16 mouse cellular contexts compared by ENCODE assay signal in genomic region chr8:121593983-121594382, GRCm38 (mm10). TPM values are rescaled to one million over a fixed set of nuclear protein-coding genes. Genes with fewer than 3 reads are reported as not detected.
DNase-seq lines count a peak whose midpoint lies in the region; ATAC-seq lines count a peak whose summit lies in the region.
"Had no signal": no experiment of that assay in that cellular context is flagged by ENCODE, and none has a peak within 500 bp of the region (broad histone marks: within the 10 kb centered on the region; RNA-seq: fewer than 3 reads in every experiment).

No protein-coding gene starts in this region.

- no peak overlapping the region for H3K9ac ChIP-seq in heart, embryonic 12.5 days
- H3K9ac ChIP-seq in heart, embryonic 14.5 days (ENCODE audit: low read length) = no peak overlapping the region
- no peak overlapping the region for H3K9ac ChIP-seq in hindbrain, embryonic 11.5 days (ENCODE audit: low read depth, low read length)

- peaks cover 47% of the 10 kb centered on the region for H3K36me3 ChIP-seq in heart, embryonic 12.5 days
- H3K36me3 ChIP-seq in heart, embryonic 14.5 days (ENCODE audit: control insufficient read depth, insufficient read depth, low read length) = peaks cover 50% of the 10 kb centered on the region
- peaks cover 6% of the 10 kb centered on the region; the same call in 1 of the 2 replicates for H3K36me3 ChIP-seq in hindbrain, embryonic 11.5 days (ENCODE audit: control insufficient read depth, insufficient read depth, low read length)

- WGBS in heart, embryonic 12.5 days = 65% methylated on average over 9 of the region's 9 CpGs
- WGBS in heart, embryonic 14.5 days = 70% methylated on average over 9 of the region's 9 CpGs
- WGBS in hindbrain, embryonic 11.5 days = 84% methylated on average over 9 of the region's 9 CpGs

- H3K4me3 ChIP-seq in heart, embryonic 12.5 days = no peak overlapping the region
- H3K4me3 ChIP-seq in heart, embryonic 14.5 days (ENCODE audit: control insufficient read depth in 1 of 2, insufficient read depth in 1 of 2, low read depth in 1 of 2, low read length in 2 of 2) = no peak overlapping the region
- H3K4me3 ChIP-seq in hindbrain, embryonic 11.5 days (ENCODE audit: low read depth, low read length) = no peak overlapping the region
- H3K4me3 ChIP-seq: embryonic facial prominence, embryonic 10.5 days had no signal

- no peak overlapping the region for H3K27ac ChIP-seq in heart, embryonic 12.5 days (ENCODE audit: poor library complexity, severe bottlenecking)
- peak overlapping the region; percentile 0 to 47; a peak in 1 of 4 replicates for H3K27ac ChIP-seq in heart, embryonic 14.5 days (replicated peaks in 1 of 2; ENCODE audit: control insufficient read depth in 1 of 2, insufficient read depth in 1 of 2, low read depth in 2 of 2, low read length in 2 of 2)
- H3K27ac ChIP-seq in hindbrain, embryonic 11.5 days (ENCODE audit: low read depth, low read length) = no peak overlapping the region
- H3K27ac ChIP-seq: embryonic facial prominence, embryonic 10.5 days had no signal

- H3K27me3 ChIP-seq in heart, embryonic 12.5 days (replicated peaks) = no peaks in the 10 kb centered on the region
- H3K27me3 ChIP-seq in heart, embryonic 14.5 days (ENCODE audit: control insufficient read depth, insufficient read depth, low read length) = no peaks in the 10 kb centered on the region
- no peaks in the 10 kb centered on the region for H3K27me3 ChIP-seq in hindbrain, embryonic 11.5 days (ENCODE audit: control insufficient read depth, insufficient read depth, low read length)

- H3K4me2 ChIP-seq in heart, embryonic 12.5 days = no peak overlapping the region
- no peak overlapping the region for H3K4me2 ChIP-seq in heart, embryonic 14.5 days (ENCODE audit: low read length)
- no peak overlapping the region for H3K4me2 ChIP-seq in hindbrain, embryonic 11.5 days (replicated peaks; ENCODE audit: low read depth, low read length)

- no peaks in the 10 kb centered on the region for H3K9me3 ChIP-seq in heart, embryonic 12.5 days (replicated peaks)
- no peaks in the 10 kb centered on the region for H3K9me3 ChIP-seq in heart, embryonic 14.5 days (ENCODE audit: control insufficient read depth, low read length)
- H3K9me3 ChIP-seq in hindbrain, embryonic 11.5 days (ENCODE audit: control insufficient read depth, low read length) = no peaks in the 10 kb centered on the region
- H3K9me3 ChIP-seq: embryonic facial prominence, embryonic 10.5 days had no signal

- peak; percentile 98 for DNase-seq in heart, adult 11 months
- DNase-seq in 416B (ENCODE audit: low read depth) = peak; percentile 64
- DNase-seq in kidney, postnatal 10 days = peak; percentile 74
- no peak for DNase-seq in B cell, adult 2 months
- DNase-seq in urinary bladder, adult 2 months (ENCODE audit: low spot score) = no peak
- no peak for DNase-seq in hindbrain, embryonic 11.5 days (ENCODE audit: low spot score)
- DNase-seq: cerebellum, adult 2 months; gastrocnemius, postnatal 10 days; layer of hippocampus, postnatal 36 days; liver; thymus, postnatal 25 days had no signal

- no peak for ATAC-seq in heart, embryonic 12.5 days (ENCODE audit: insufficient number of reproducible peaks, low FRiP score)
- no peak for ATAC-seq in heart, embryonic 14.5 days (ENCODE audit: insufficient number of reproducible peaks, insufficient read depth, low FRiP score, low read depth)
- no peak for ATAC-seq in hindbrain, embryonic 11.5 days (ENCODE audit: low FRiP score)

- H3K4me1 ChIP-seq in heart, embryonic 12.5 days (replicated peaks) = peaks cover 21% of the 10 kb centered on the region
- H3K4me1 ChIP-seq in heart, embryonic 14.5 days (ENCODE audit: control insufficient read depth in 2 of 2, insufficient read depth in 2 of 2, low read length in 2 of 2) = peaks cover 10 to 15% of the 10 kb centered on the region in 2 experiments
- H3K4me1 ChIP-seq in hindbrain, embryonic 11.5 days (replicated peaks; ENCODE audit: control insufficient read depth, insufficient read depth, low read length) = peaks cover 4% of the 10 kb centered on the region

RNA-seq across cellular contexts. Expression of gene Map1lc3b, which starts 3.8 kb away (rescaled TPM):
- polyA plus RNA-seq in heart, embryonic 12.5 days (2016; fragmentation: Nextera tagmentation; extraction: Ambion mirVana) = 176 and 182 TPM in 2 replicates
- polyA plus RNA-seq in heart, embryonic 14.5 days (2014; fragmentation: Nextera tagmentation; extraction: Ambion mirVana) = 252 and 267 TPM in 2 replicates
- polyA plus RNA-seq in urinary bladder, adult 2 months (2012; rRNA removed) = 52.4 and 97.9 TPM in 2 replicates
- 297 and 307 TPM in 2 replicates for polyA plus RNA-seq in hindbrain, embryonic 11.5 days (2014; fragmentation: Nextera tagmentation; extraction: Ambion mirVana)

RNA-seq across cellular contexts. Expression of gene Fbxo31, which starts 15.4 kb away (rescaled TPM):
- polyA plus RNA-seq in heart, embryonic 12.5 days (2016; fragmentation: Nextera tagmentation; extraction: Ambion mirVana) = 13.7 and 15.7 TPM in 2 replicates
- polyA plus RNA-seq in heart, embryonic 14.5 days (2014; fragmentation: Nextera tagmentation; extraction: Ambion mirVana) = 9.8 and 11.8 TPM in 2 replicates
- polyA plus RNA-seq in urinary bladder, adult 2 months (2012; rRNA removed) = 25.6 and 33.8 TPM in 2 replicates
- polyA plus RNA-seq in hindbrain, embryonic 11.5 days (2014; fragmentation: Nextera tagmentation; extraction: Ambion mirVana) = 12.0 and 13.2 TPM in 2 replicates

RNA-seq across cellular contexts. Expression of gene 1700018B08Rik, which starts 49.9 kb away (rescaled TPM):
- polyA plus RNA-seq in heart, embryonic 12.5 days (2016; fragmentation: Nextera tagmentation; extraction: Ambion mirVana) = not detected in 2 replicates
- not detected in 2 replicates for polyA plus RNA-seq in heart, embryonic 14.5 days (2014; fragmentation: Nextera tagmentation; extraction: Ambion mirVana)
- not detected in 2 replicates for polyA plus RNA-seq in urinary bladder, adult 2 months (2012; rRNA removed)
- not detected in 2 replicates for polyA plus RNA-seq in hindbrain, embryonic 11.5 days (2014; fragmentation: Nextera tagmentation; extraction: Ambion mirVana)
- polyA plus RNA-seq: cerebellum, adult 2 months; embryonic facial prominence, embryonic 10.5 days; intestine, embryonic 14.5 days; midbrain, postnatal 0 days had no signal

RNA-seq across cellular contexts. Expression of gene Zcchc14, which starts 58.7 kb away (rescaled TPM):
- 9.2 and 9.9 TPM in 2 replicates for polyA plus RNA-seq in heart, embryonic 12.5 days (2016; fragmentation: Nextera tagmentation; extraction: Ambion mirVana)
- 12.9 and 13.9 TPM in 2 replicates for polyA plus RNA-seq in heart, embryonic 14.5 days (2014; fragmentation: Nextera tagmentation; extraction: Ambion mirVana)
- 16.9 and 22.7 TPM in 2 replicates for polyA plus RNA-seq in urinary bladder, adult 2 months (2012; rRNA removed)
- 25.8 and 30.4 TPM in 2 replicates for polyA plus RNA-seq in hindbrain, embryonic 11.5 days (2014; fragmentation: Nextera tagmentation; extraction: Ambion mirVana)

Comparison
In these comparisons a context has a peak if more than half of its experiments do, and no peak if none do; other contexts are left out.
1. H3K27ac ChIP-seq: peak in heart, embryonic 14.5 days (2 of 2); none in heart, embryonic 12.5 days (single experiment) and hindbrain, embryonic 11.5 days (single experiment).
2. DNase-seq: peak in heart, adult 11 months (single experiment), 416B (single experiment) and kidney, postnatal 10 days (single experiment); none in B cell, adult 2 months (0 of 2), urinary bladder, adult 2 months (single experiment) and hindbrain, embryonic 11.5 days (single experiment).